Mouse (Mus musculus): Measurements from ENCODE around the gene Kcnj15.

GRCm38 (mm10) chr16:95216824-95217223, 40.5 kb upstream of the Kcnj15 start:
- no peak for TF ChIP-seq CTCF (IDR thresholded peaks at IDR 0.05; ENCODE audit: borderline replicate concordance, insufficient read depth, low read length)
- no peak for TF ChIP-seq POLR2A (IDR thresholded peaks at IDR 0.05; ENCODE audit: low read depth, low read length)
